Mouse (Mus musculus) heart, postnatal 0 days (tissue): ENCODE measurements around the gene Dgka.

Experiments
- CTCF ChIP-seq: IDR thresholded peaks from 2 replicates; pipeline ENCODE4 v1.5.1; 2016; ENCODE audit warnings: antibody characterized with exemption, control low read depth, low read depth
- EP300 ChIP-seq: IDR thresholded peaks from 2 replicates; pipeline ENCODE4 v1.6.1; 2016; ENCODE audit warnings: antibody characterized with exemption, low read depth

GRCm38 (mm10) chr10:128743791-128744191 lies 864 bp downstream of the Dgka start:
- no peak for TF ChIP-seq CTCF
- TF ChIP-seq EP300: no peak
